Mouse (Mus musculus) bone marrow, adult 2 months (tissue): ENCODE results near the gene Fam180a.

Experiments
- CTCF ChIP-seq: fragments of 200-500 bp; IDR thresholded peaks from 2 replicates; pipeline ENCODE4 v1.5.1; 2011; ENCODE audit warnings: low read length, control low read depth; ENCODE audit not compliant: control insufficient read depth, insufficient read depth
- POLR2A ChIP-seq: fragments of 200-500 bp; IDR thresholded peaks from 2 replicates; pipeline ENCODE4 v1.6.1; 2011; ENCODE audit warnings: low read depth, mild to moderate bottlenecking, control low read depth, low read length, borderline replicate concordance; ENCODE audit not compliant: control insufficient read depth

GRCm38 (mm10) chr6:35308037-35308436 is 17.9 kb downstream of the Fam180a start, which contains the start of gene Slc13a4:
- TF ChIP-seq POLR2A, result no peak
- TF ChIP-seq CTCF, result no peak
